Mouse (Mus musculus) ES-Bruce4 (cell line): ENCODE data around the gene Pcyox1.
A peak's percentile ranks its signal among the peaks of the same experiment; 100 is the strongest.

Source experiments
- CTCF ChIP-seq: IDR thresholded peaks from one replicate; pipeline ENCODE4 v1.8.1; 2011; ENCODE audit warnings: low read depth, low read length
- EP300 ChIP-seq: IDR thresholded peaks from 2 replicates; pipeline ENCODE4 v1.6.1; 2011; ENCODE audit warnings: low read depth, low read length; ENCODE audit not compliant: insufficient read depth
- POLR2A ChIP-seq: IDR thresholded peaks from one replicate; pipeline ENCODE4 v1.8.1; 2011; ENCODE audit warnings: low read length; ENCODE audit not compliant: insufficient read depth

DNA sequence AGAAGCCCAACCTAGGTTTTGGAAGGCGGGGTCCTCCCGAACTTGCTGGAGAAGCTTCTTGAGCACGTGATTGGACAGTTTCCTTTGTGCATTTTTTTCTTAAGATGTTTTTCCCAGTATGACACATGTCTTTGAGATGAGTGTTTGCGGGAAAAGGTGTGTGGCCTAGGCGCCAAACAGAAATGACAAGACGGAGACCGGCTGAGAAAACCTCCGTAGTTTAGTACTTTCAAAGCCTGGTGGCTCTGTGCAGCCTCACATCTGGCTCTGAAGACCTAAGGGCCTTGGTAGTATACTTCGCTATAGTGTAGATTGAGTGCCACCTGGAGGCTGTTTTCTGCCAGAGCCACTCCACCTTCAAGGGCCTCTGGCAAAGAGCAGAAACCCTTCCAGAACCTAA is 4.0 kb upstream of the Pcyox1 start:
- TF ChIP-seq CTCF (peak; percentile 59), POLR2A (no peak), EP300 (no peak)
